Mouse (Mus musculus) heart, postnatal 0 days (tissue): ENCODE measurements around the gene Arhgef28.

ENCODE experiments used
- CTCF ChIP-seq: IDR thresholded peaks from 2 replicates; pipeline ENCODE4 v1.5.1; 2016; ENCODE audit warnings: antibody characterized with exemption, control low read depth, low read depth
- EP300 ChIP-seq: IDR thresholded peaks from 2 replicates; pipeline ENCODE4 v1.6.1; 2016; ENCODE audit warnings: antibody characterized with exemption, low read depth

GRCm38 (mm10) chr13:97955759-97956158 lies 250.5 kb downstream of the Arhgef28 start:
- TF ChIP-seq CTCF (no peak), EP300 (no peak)
